Mouse (Mus musculus) adrenal gland, postnatal 36 days (tissue): ENCODE measurements around the gene Hmga1. TPM values are rescaled to one million over a fixed set of nuclear protein-coding genes. Genes with fewer than 3 reads are reported as not detected.

Source experiments
- DNase-seq, 2 experiments: peaks; one replicate each; pipeline ENCODE4 v3.0.0; 2021; ENCODE audit warnings: mixed read lengths in 1 of 2
- total RNA-seq, 2 experiments: library from RNA; stranded (reverse); gene quantifications; 2 replicates each; pipeline ENCODE4 v1.2.3; 2021

The Hmga1 gene
- total RNA-seq, 2 experiments from 2014 or later: 16.1 to 19.4 TPM

- DNase-seq: no peak
Observed at GRCm38 (mm10) chr17:27528030-27528429, 28.3 kb upstream of the Hmga1 start.

- DNase-seq: peak in 1 of 2 experiments; percentile 62
Observed at GRCm38 (mm10) chr17:27528767-27529166, 27.5 kb upstream of the Hmga1 start.

GRCm38 (mm10) chr17:27532095-27532494 is 24.2 kb upstream of the Hmga1 start:
- peak; percentile 46 to 59 for DNase-seq

- no peak for DNase-seq
Observed at GRCm38 (mm10) chr17:27533354-27533753, 22.9 kb upstream of the Hmga1 start.

GRCm38 (mm10) chr17:27534718-27535117 is 21.6 kb upstream of the Hmga1 start:
- DNase-seq: peak; percentile 90 to 91

- no peak for DNase-seq
Observed at GRCm38 (mm10) chr17:27541261-27541660, 15.0 kb upstream of the Hmga1 start.

- no peak for DNase-seq
Observed at GRCm38 (mm10) chr17:27541984-27542383, 14.3 kb upstream of the Hmga1 start.

GRCm38 (mm10) chr17:27544551-27544950 is 11.7 kb upstream of the Hmga1 start:
- no peak for DNase-seq

- no peak for DNase-seq
Observed at GRCm38 (mm10) chr17:27545991-27546390, 10.3 kb upstream of the Hmga1 start.

GRCm38 (mm10) chr17:27546574-27547085 is 9.7 kb upstream of the Hmga1 start:
- DNase-seq: no peak

- peak; percentile 90 to 91 for DNase-seq
Observed at GRCm38 (mm10) chr17:27547253-27547868, 8.9 kb upstream of the Hmga1 start.

GRCm38 (mm10) chr17:27549234-27549633 is 7.1 kb upstream of the Hmga1 start:
- DNase-seq: peak; percentile 47 to 68

GRCm38 (mm10) chr17:27551393-27551940 is 4.8 kb upstream of the Hmga1 start:
- DNase-seq: no peak

- DNase-seq: no peak
Observed at GRCm38 (mm10) chr17:27552215-27553201, 3.8 kb upstream of the Hmga1 start.

- no peak for DNase-seq
Observed at GRCm38 (mm10) chr17:27554062-27554960, 2.0 kb upstream of the Hmga1 start.

GRCm38 (mm10) chr17:27555075-27555511 is 1.2 kb upstream of the Hmga1 start:
- peak; percentile 26 to 61 for DNase-seq

- peak; percentile 70 to 80 for DNase-seq
Observed at GRCm38 (mm10) chr17:27555512-27556172, 655 bp upstream of the Hmga1 start.

GRCm38 (mm10) chr17:27557181-27557926 is 1.1 kb downstream of the Hmga1 start:
- DNase-seq: peak; percentile 25 to 68

- DNase-seq: no peak
Observed at GRCm38 (mm10) chr17:27557927-27558661, 1.8 kb downstream of the Hmga1 start.
